Mouse (Mus musculus) kidney, postnatal 14 days (tissue): ENCODE results near the gene Frmd8.
"Not testable (repeated sequence)": the region's sequence is repeated elsewhere in the genome, so short reads cannot be mapped to it uniquely, and the experiment has no call there.

ENCODE experiments used
- DNase-seq: peaks from one replicate; pipeline ENCODE4 v3.0.0; 2022; ENCODE audit warnings: mixed read lengths

Gene Frmd8

DNA sequence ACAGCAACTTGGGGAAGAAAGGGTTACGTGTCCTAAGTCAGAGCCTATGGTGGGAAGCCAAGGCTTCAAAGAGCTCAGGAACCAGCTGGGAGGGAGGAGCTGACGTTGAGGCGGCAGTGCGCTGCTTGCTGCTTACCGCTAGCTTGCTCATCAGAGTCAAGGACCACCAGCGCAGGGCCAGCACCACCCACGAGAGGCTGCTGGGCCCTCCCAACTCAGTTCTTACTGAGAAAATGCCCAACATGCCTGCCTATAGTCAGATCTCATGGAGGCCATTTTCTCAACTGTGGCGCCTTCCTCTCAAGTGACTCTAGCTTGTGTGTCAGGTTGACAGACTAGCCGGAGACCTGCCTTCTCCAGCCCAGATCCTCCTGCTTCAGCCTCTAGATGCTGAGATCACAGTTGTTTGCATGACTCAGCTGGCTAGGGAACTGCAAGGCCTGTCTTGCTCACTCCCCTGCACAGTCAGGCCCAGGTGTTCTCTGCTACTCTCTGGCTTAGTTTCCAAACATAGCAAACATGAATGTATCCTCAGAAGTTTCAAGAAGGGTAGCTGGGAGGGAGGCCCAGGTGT is 51.7 kb downstream of the Frmd8 start:
- no peak for DNase-seq

DNA sequence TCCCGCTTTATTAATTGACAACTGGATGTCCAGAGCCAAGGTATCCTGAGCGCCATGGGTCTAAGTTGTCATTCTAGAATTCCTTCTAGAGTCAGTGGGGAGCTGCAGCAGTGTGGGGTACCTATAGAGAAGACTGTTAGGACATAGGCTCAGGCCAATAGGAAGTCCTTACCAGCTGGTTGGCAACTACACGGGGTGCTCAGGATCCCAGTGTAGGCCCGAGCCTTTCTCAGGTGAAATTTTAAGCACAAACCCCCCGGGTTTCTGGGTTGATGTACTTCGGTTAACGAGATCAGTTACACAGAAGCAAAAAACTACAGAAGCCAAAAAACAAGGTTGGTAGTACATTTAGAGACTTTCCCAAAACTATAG is 52.3 kb downstream of the Frmd8 start:
- no peak for DNase-seq

DNA sequence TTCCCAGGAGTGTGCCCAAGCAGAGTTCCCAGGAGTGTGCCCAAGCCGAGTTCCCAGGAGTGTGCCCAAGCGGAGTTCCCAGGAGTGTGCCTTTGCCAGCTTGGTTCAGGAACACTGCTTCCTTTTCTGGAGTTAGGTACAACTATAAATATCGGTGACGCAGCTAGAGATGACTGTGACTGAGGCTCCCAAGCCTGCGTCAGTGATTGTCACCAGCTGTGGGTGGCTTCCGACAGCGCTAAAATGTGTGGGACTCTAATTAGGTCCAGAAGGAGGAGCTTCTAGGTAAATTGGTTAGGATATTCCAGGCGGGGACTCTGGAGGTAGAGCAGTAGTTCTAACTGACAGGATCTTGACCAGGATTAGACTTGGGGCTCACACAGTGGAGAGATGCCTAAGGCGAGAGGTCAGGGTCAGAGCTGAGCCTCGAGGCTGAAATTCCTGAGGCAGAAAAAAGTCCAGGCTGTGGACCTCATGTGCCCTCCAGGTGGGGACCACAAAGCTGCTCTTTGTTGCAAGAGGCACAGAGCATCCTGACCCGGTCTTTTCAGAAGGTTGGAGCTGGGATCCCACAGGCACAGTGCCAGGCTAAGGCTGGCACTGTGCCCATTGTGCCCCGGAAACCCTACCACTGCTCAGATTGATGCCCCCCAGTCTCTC is 52.8 kb downstream of the Frmd8 start:
- no peak for DNase-seq

DNA sequence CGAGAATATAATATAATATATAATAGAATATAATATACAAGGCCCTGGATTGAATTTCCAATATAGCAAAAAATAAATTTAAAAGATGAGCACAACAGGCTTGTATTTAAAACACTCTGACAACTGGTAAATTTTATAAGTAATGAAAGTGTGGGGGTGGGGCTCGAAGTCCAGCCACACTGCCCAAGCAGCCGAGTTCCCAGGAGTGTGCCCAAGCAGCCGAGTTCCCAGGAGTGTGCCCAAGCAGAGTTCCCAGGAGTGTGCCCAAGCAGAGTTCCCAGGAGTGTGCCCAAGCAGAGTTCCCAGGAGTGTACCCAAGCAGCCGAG is 53.3 kb downstream of the Frmd8 start:
- no peak for DNase-seq

DNA sequence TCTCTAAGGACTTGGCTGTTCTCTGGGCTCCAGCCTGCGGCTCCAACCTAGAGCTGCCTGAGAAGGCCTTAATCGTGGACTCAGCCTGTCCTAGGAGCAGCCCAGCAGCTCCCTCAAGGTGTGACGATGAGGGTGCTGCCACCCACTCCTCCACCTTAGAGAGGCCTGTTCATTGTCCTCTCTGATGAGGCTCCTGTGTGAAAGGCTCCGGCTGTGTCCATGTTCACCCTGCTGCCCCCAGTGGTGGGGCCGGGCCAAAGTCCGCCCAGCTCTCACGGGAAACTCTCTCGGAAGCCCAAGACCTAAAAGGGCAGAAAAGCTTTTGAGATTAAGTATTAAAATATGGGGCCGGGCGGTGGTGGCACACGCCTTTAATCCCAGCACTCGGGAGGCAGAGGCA is 55.5 kb downstream of the Frmd8 start:
- peak; percentile 86 for DNase-seq

DNA sequence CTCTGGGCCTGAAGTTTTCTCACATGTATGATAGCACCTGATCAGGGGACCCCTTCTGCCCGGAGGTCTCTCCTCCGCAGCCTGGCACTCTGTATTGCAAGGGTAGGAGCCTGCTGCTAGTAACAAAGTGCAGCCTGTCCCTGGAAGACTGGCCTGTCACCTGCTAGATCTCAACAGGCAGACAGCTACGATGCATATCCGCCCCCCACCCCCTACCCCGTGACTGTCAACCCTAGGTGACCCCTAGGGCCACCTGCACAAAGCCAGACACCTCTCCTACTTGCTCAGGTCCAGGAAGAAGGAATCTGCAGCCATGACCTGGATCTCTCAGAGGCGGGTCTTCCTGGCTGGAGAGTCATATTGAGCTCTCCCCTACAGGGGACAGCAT is 56.5 kb downstream of the Frmd8 start:
- no peak for DNase-seq

DNA sequence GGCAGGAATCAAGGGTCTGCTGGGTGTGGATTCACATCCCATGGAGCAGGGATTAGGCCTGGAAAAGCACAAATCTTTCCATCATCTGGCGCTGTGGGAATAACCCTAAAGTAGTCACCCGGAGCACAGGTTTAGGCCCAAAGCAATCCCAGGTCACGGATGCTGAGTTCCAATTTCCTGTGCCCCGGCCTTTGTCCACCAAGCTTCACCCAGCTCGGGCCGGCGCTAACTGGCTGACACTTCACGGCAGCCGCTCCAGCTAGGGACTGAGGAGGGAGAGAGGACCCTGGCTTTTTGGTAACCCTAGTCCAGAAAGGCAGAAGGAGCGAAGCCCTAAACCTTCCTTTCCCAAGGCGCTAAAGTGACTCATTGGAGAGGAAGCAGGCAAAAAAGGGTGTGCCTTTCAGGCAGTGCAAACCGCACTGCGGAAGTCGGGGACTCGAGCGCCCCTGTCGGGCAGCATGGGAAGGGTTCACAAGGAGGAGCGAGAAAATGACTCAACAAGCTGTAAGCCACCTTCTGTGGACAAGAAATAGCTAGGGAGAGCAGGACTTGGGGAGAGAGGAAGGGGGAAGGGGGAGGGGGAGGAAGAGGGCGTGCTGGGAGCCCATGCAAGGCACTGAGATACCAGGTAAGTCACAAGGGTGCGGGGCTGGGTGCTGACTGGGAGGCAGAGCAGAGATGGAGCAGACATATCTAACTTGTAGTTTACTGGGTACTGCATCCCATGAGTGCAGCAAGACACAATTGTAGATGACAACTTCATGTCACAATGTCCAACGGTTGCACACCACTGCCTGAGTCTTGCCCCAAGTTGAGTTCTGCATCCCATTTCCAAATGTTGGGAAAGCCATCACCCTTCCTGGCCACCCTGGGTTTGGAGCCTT is 57.1 kb downstream of the Frmd8 start:
- peak; percentile 91 for DNase-seq

DNA sequence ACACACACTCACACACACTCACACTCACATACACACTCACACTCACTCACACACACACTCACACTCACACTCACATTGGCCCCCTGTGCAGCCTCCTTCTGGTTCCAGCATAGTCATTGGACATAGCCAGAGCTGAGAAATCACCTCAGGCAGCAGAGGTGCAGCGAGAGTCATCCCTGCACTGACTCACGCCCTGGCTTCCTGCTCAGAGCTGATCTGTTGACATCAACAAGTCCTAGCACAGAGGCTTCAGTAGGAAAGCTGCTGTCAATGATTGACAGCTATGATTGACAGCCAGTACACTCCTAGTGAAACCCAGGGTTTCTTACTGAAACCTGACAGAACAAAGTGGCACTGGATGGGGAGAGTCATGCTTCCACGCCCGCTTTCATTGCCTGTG is 59.1 kb downstream of the Frmd8 start:
- DNase-seq = peak; percentile 83

DNA sequence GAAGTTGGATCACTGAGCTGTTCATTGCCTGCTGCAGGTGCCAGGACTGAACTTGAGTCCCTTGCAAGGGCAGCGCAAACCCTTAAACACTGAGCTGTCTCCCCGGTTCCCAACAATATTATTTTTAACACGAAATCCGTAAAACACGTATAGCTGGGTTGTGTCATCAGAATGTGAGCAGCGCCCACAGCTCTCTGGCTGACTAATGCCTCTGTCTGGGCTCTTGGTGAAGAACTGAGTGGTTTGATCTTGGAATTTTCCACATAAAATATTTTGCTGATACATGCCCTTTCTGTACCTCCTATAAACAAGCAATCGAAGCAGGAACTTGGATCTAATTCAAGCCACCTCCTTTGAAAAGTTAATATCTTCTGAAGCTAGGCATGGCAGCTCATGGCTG is 60.1 kb downstream of the Frmd8 start:
- DNase-seq = no peak

DNA sequence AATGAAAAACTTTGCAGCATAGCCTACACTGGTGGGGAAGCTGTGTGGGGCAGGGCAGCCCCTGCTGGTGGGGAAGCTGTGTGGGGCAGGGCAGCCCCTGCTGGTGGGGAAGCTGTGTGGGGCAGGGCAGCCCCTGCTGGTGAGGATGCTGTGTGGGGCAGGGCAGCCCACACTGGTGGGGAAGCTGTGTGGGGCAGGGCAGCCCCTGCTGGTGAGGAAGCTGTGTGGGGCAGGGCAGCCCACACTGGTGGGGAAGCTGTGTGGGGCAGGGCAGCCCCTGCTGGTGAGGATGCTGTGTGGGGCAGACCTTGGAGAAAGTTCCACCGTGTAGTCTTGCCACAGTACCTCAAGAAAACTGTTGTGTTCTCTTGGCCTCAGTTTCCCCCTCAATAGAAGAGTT is 61.0 kb downstream of the Frmd8 start:
- not testable (repeated sequence) for DNase-seq

DNA sequence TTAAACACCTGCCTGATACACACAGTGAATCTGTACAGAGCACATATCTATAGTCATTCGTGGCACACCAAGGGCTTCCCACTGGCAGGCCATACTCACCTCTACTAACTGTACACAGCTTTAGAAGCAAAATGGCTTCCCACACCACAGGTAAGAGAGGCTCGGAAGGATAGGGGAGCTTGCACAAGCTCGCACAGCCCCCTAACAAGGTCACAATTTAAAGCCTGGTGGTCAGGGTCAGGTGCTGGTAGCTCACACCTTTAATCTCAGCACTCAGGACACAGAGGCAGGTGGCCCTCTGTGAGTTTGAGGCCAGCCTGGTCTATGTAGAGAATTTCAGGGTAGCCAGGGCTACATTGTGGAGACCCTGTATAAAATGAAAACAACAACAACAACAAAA is 61.5 kb downstream of the Frmd8 start:
- no peak for DNase-seq

DNA sequence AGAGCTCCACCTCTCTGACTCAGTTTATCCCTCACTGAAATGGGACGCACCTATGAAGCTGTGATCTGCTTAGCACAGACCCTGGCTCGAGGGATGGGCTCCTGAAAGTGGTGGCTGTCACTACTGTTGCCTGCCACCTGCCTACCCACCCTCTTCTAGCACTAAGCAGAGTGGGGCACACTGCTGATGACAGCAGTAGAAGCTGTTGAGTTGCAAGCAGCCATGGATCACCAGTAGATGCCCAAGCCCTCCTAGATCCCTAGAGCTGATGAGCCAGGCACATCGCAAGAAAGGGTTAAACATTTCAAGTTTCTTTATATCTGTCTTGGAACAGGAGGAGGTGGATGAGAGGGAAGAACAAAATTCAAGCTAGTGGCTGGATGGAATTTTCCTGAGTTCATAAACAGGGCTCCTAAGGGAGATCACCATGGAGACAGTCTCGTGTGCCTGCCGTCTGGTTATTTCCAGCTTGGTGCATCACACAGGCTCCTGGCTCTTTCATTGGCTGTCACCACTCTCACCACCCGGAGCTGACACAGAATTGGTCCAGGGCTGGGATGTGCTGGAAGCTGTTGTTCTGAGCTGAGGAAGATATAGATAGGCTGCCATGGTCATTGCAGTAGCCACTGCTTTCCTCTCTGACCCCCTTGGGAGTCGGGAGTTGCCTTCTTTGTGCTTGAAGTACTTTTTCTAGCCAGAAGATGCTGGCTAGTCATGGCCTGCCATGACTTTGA is 63.1 kb downstream of the Frmd8 start:
- peak; percentile 89 for DNase-seq

DNA sequence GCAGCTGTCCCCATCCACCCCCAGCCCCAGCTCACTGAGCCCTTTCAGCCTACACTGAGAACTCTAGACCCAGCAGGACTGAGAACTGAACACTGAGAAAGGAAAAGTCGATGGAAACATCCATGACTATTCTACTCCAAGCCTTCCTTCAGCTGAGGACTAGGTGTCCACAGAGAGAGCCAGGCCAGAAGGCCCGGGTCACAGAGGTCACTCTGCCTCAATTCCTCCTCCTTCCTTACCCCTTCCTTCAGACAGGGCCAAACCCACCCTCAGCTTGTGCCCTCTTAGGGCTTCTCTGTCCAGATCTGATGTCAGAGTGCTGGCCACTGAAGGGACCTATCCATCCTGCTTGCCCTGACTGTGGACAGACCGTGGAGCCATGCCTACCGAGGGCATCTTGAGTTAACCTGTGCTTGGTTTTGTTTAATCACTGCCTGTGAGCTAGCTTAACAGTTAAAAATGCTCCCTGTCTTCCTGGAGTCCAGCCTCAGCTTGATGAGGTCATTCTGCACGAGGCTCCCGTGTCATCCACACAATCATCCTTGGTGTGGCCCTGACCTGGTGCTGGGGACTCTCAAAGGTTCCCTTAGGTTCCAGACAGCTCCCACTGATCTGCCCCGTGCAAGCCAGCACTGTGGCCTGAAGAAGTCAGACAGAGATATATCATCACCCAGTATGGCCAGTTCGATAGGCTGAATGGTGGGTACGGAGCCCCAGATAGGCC is 64.1 kb downstream of the Frmd8 start:
- no peak for DNase-seq

DNA sequence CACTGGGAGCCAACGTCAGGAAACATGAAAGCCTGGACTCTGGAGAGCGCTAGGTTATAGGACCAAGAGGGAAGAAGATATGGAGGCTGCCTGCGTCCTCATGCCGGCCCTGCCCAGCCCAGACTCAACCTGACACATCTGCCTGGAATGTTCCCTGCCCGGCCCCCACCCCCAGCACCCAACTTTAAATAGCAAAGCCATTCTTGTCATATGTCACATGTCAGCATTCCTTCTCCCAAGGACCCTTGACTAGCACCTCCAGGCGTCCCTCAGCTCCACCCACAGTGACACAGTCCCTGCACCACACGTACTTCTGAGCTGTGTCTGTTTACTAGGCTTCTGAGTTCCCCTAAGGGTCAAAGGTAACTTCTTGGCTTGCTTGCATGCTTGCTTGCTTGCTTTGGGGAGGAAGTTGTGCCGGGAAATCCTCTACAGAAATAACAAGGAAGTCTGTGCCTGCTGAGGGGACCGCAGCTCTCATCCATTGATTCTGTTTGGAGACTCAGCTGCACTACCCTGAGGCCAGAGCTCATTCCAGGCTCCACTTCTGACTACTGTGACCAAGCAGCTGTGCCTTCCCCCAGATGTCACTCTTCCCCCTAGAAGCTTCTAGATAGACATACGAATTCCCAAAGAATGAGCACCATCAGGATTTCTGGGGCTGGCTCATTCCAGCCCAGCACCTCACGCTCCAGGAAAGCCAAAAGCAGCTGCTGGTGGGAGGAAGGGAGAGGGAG is 64.8 kb downstream of the Frmd8 start:
- DNase-seq = peak; percentile 79

DNA sequence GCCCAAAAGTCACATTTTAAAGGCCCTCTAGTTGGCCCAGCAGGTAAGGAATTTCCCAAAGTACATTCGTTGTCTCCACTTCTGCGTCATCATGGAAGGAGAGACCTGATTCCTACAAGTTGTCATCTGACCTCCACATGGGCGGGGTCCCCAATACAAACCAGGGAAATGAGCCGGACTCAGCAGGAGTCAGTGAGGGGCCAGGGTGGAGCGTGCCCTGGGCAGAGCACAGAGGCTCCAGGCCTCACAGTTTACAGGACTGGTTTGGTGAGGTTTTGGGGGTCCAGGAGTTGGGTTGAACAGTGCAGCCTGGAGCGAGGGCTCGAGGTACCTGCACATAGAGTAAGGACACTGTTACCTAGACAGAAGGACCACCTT is 65.4 kb downstream of the Frmd8 start:
- no peak for DNase-seq

DNA sequence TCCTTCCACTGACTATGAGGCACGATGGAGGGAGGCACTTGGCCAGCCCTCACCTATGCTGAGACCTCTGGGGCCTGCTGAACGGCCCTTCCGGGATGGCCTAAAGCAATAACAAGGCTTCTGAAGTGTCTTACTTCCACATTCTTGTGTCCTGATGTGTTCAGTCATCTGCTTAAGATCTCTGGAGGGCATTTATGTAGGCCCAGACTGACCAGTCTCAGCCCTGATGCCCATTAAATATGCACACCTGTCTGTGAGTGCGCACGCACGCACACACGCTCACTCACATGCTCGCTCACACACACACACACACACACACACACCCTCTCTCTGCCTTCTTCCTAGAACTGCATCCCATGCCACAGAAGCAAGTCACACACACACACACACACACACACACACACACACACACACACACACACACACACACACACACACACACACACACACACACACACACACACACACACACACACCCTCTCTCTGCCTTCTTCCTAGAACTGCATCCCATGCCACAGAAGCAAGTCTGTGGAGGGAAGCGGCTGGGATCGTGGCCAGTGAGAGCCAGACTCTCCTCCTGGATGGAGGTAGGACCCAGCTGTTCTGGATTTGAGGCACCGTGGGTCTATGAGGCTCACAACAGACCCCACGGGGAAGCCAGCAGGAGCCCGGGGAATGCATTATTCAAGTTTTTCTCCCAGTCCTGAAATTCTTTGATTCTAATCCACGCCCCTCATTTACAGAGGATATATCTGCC is 65.9 kb downstream of the Frmd8 start:
- DNase-seq = no peak

DNA sequence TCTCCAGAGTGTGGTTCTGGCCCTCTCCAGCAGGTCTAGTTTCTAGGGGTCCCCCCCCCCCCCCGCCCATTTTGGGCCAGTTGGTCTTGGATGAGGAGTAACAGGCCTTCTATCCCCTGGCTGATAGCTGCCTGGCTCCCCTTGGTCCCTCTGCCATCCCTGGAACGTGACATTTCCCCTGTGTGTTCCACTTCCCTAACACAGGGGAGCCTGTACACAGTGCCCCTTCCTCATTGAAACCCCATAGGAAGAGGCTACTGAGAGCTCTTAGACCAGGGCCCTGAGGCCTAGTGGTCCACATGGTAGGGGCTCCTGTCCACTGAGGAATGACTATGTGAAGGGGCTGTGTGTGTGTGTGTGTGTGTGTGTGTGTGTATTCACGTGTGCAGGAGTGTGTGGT is 67.3 kb downstream of the Frmd8 start:
- no peak for DNase-seq

DNA sequence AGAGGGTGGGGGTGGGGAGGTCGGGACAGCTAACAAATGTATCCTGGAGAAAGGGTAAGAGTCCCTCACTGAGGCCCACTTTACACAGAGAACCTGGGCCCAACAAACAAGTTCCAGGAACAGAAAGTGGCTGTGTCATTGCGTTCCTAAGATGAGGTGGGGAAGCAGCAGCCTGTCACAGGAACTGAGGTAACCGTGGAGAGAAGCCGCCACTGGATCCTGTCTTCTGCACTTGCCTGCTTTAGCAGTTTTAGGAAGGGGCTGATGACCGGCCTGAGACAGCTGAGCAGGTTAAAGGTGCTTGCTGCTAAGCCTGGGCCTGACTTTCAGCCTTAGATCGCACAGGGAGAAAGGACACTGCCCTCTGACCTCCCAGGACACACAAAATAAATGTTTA is 68.3 kb downstream of the Frmd8 start:
- no peak for DNase-seq

DNA sequence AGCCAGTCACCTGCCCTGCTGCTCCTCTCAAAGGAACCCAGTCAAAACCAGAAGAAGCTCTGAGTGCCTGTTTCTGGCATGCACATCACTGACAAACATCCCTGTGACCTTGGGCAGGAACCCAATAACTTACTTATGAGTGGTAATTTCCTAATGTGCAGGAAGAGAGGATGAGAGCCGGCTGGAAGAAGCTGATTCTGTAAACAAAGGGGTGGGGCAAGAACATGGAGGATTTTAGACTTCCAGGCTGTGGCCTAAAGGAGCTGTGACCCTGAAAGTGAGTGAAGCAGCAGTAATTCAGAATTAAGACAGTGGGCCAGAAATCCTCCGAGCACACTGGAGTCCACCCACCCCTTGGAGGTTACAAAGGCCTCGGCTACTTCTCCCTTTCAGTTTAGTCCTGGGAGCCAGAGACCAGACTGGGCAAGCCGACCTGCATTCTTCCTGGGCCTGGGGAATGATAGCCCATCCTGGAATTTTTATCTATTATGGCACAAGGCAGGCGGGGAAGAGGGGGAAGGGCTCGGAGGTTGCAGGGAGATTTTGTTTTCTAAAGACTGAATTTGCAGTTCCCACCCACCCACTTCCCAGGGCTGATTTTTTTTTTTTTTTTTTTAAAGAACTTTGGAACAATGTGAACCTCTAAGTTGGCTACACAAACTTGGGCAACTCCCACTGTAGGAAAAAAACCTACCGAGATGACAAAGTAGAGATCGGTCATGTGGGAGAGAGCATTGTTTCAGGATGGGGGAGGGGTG is 68.8 kb downstream of the Frmd8 start:
- DNase-seq = peak; percentile 85

DNA sequence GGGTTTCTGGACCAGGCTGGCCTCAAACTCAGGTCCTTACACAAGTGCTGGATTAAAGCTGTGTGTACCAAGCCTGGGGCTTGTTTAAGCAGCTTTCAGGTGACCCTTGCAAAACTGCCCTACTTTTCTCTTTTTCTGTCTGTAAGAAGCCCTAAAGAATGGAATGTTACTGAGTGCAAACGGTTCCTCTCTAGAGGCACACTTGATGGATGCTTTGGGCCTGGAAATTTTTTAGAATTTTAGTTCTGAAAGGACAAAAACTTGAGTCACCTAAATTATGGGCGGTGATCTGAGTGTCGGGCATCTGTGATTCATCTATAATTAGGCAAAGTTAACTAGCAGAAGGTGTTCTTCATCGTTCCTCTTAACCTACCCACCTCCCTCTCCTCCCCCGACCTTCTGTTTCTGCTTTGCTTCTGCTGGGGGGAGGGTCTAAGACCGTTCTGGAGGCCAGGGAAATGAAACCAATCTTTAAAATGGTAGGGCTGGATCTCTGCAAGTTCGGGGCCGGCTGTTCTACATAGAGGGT is 70.6 kb downstream of the Frmd8 start:
- no peak for DNase-seq

DNA sequence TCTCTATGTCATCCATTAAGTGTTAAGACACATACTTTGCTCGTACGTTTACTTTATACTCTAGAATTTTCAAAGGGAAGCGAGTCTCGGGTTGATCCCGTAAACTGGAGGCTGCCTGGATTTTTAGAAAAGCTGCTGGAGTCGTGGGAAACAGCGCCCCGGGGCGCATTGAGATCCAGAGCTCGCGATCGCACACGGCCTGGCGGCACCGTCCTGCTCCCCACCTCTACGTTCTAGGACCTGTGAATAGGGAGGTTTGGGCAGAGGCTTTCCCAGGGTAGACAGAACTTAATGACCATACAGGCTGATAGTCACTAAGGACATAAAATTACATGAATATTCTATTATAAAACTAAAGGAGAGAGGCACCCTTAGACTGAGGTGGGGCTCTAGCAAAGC is 71.2 kb downstream of the Frmd8 start:
- no peak for DNase-seq
